Mouse (Mus musculus) neural tube, embryonic 14.5 days (tissue): ENCODE results near the gene Zbtb20. TPM values are rescaled to one million over a fixed set of nuclear protein-coding genes. Genes with fewer than 3 reads are reported as not detected.

Source experiments
- ATAC-seq: fragments of 200-750 bp; cut with Nextera tagmentation; 2 replicates; pipeline ENCODE4 v1.8.0; 2017; ENCODE audit warnings: low read depth, mild to moderate bottlenecking, moderate TSS enrichment, moderate library complexity
- H3K27ac ChIP-seq: fragments of 300-500 bp; sonication (generic); 2 replicates; pipeline ENCODE4 v1.5.1; 2014; ENCODE audit warnings: low read depth, mild to moderate bottlenecking, control low read depth, low read length, moderate library complexity, mixed read lengths
- H3K27me3 ChIP-seq: fragments of 300-500 bp; sonication (generic); 2 replicates; pipeline ENCODE4 v1.6.1; 2014; ENCODE audit warnings: low read length; ENCODE audit not compliant: control insufficient read depth, insufficient read depth
- H3K36me3 ChIP-seq: fragments of 300-500 bp; sonication (generic); 2 replicates; pipeline ENCODE4 v1.6.1; 2014; ENCODE audit warnings: low read length, mixed read lengths; ENCODE audit not compliant: control insufficient read depth, insufficient read depth
- H3K4me1 ChIP-seq: fragments of 300-500 bp; sonication (generic); 2 replicates; pipeline ENCODE4 v1.6.1; 2014; ENCODE audit warnings: low read length; ENCODE audit not compliant: control insufficient read depth, insufficient read depth
- H3K4me2 ChIP-seq: fragments of 300-500 bp; sonication (generic); 2 replicates; pipeline ENCODE4 v1.6.1; 2014; ENCODE audit warnings: mild to moderate bottlenecking, low read depth, low read length, control low read depth
- H3K4me3 ChIP-seq: fragments of 300-500 bp; sonication (generic); 2 replicates; pipeline ENCODE4 v1.5.1; 2014; ENCODE audit warnings: low read depth, low read length, control low read depth, mixed read lengths
- H3K9ac ChIP-seq: fragments of 300-500 bp; sonication (generic); replicated peaks from 2 replicates; pipeline ENCODE4 v1.6.1; 2014; ENCODE audit warnings: low read depth, mild to moderate bottlenecking, control low read depth, low read length, mixed read lengths
- H3K9me3 ChIP-seq: fragments of 300-500 bp; sonication (generic); 2 replicates; pipeline ENCODE4 v1.6.1; 2016; ENCODE audit warnings: low read length; ENCODE audit not compliant: control insufficient read depth
- WGBS: fragments of 180-500 bp; shearing (Covaris S2); extraction: QIAGEN DNeasy Blood & Tissue Kit; methylation state at CpG from one replicate; pipeline ENCODE4 v1.1.7; 2014; 5-methylcytosine and 5-hydroxymethylcytosine counted together
- polyA plus RNA-seq: library from polyadenylated mRNA; unstranded; fragments of >200 nt; fragmentation: Nextera tagmentation; extraction: Ambion mirVana; gene quantifications from 2 replicates; pipeline ENCODE4 v1.2.1, GENCODE M21; 2014

The Zbtb20 gene
- polyA plus RNA-seq, 1 experiment from 2014 or later = 57.2 TPM

- no peak overlapping the region for H3K4me2 ChIP-seq
- H3K9ac ChIP-seq = no peak overlapping the region
- H3K4me3 ChIP-seq = no peak overlapping the region
- no peaks in the 10 kb centered on the region for H3K9me3 ChIP-seq
- H3K36me3 ChIP-seq = no peaks in the 10 kb centered on the region
- no peaks in the 10 kb centered on the region for H3K27me3 ChIP-seq
- H3K4me1 ChIP-seq = no peaks in the 10 kb centered on the region
- ATAC-seq = no peak
- no peak overlapping the region for H3K27ac ChIP-seq
- 91% methylated on average over 2 of the region's 2 CpGs for WGBS
Observed at GRCm38 (mm10) chr16:43428955-43429354, 553.3 kb downstream of the Zbtb20 start.

DNA sequence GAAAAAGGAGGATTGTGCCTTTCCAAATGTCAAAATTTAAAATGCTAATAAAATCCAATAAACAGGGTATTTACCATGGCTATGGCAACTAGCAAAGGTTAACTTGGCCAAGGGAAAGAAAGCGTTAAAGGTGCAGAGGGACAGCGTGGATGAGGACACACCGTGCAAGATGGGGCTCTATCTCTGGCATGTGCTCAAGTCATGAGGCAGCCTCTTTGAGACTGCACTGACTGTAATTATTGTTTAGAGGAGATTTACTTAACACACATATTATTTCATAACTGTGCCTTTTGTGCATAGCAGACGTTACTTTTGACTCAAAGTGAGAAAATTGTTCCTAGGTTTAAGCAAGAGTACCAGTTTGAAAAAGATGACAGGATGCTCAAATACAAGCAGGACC lies 554.3 kb downstream of the Zbtb20 start:
- no peaks in the 10 kb centered on the region for H3K9me3 ChIP-seq
- no peaks in the 10 kb centered on the region for H3K36me3 ChIP-seq
- H3K4me1 ChIP-seq = no peaks in the 10 kb centered on the region
- no peak overlapping the region for H3K4me3 ChIP-seq
- no peak overlapping the region for H3K27ac ChIP-seq
- 74% methylated on average over 4 of the region's 4 CpGs for WGBS
- no peak overlapping the region for H3K9ac ChIP-seq
- no peak for ATAC-seq
- H3K4me2 ChIP-seq = no peak overlapping the region
- no peaks in the 10 kb centered on the region for H3K27me3 ChIP-seq

DNA sequence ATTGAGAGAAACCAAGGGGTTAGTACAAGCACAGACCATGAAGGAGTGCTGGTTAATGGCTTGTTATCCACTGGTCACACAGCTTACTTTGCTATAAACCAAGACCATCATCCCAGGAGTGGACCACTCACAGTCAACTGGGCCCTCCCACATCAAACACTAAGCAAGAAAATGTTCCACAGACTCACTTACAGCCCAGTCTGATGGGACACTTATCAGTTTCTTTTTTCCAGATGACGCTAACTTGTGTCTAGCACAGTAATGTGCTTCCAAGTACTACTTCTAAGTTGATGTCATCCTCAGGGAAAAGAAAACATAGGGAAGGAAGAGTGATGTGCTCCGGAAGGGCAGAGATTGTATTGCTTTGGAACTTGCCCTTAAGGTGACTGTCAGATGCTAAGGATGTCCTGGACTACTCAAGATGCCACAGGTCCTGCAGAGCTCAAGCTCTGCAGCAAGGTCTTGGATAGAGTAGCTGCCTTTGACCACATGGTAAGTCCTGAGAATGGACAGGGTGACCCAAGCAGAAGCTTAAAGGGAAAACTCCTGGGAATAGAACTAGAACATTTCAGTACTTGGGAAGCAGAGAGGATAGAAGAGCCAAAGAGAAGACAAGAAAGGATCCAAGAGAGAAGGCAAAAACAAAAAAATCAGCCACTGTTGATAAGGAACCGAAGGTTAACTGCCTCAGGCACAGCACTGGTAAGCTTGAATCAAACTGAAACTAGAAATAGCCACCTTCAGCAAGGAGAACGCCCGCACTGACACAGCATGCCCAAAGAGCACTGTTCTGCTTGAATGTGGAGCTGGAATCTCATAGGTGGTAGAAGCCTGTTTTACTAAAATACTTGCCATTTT lies 556.1 kb downstream of the Zbtb20 start:
- Histone ChIP-seq H3K4me3 (no peak overlapping the region), H3K27me3 (no peaks in the 10 kb centered on the region), H3K4me2 (no peak overlapping the region), H3K36me3 (no peaks in the 10 kb centered on the region), H3K4me1 (no peaks in the 10 kb centered on the region), H3K9ac (no peak overlapping the region), H3K9me3 (no peaks in the 10 kb centered on the region), H3K27ac (no peak overlapping the region)
- no peak for ATAC-seq
- 88% methylated on average over 5 of the region's 5 CpGs for WGBS

DNA sequence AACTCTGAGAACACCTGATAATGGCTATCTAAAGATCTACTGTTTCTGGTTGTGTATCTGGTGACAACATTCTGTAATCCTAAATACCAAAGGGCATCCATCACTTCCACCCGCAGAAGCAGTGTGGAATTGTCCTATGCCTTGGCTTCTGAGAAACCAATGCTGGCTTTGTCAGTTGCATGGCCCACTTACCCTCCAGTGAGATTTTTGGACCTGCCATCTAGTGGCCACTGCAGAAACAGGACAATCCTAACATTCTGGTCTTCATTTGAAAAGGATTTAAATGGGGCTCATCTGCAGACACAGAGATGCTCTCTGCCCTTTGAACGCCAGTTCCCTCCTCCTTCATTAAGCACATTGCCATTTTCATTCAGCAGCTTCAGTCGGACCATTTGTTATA lies 559.3 kb downstream of the Zbtb20 start:
- H3K4me3 ChIP-seq = no peak overlapping the region
- no peak overlapping the region for H3K27ac ChIP-seq
- H3K4me1 ChIP-seq = no peaks in the 10 kb centered on the region
- H3K9me3 ChIP-seq = no peaks in the 10 kb centered on the region
- no peaks in the 10 kb centered on the region for H3K27me3 ChIP-seq
- 45% methylated on average over 3 of the region's 3 CpGs for WGBS
- H3K9ac ChIP-seq = no peak overlapping the region
- ATAC-seq = no peak; the same call in 1 of the 2 replicates
- H3K36me3 ChIP-seq = no peaks in the 10 kb centered on the region
- H3K4me2 ChIP-seq = no peak overlapping the region

- H3K27me3 ChIP-seq = no peaks in the 10 kb centered on the region
- ATAC-seq = no peak
- no peak overlapping the region for H3K9ac ChIP-seq
- no peaks in the 10 kb centered on the region for H3K4me1 ChIP-seq
- H3K4me3 ChIP-seq = no peak overlapping the region
- 77% methylated on average over 8 of the region's 8 CpGs for WGBS
- no peak overlapping the region for H3K4me2 ChIP-seq
- H3K36me3 ChIP-seq = no peaks in the 10 kb centered on the region
- H3K9me3 ChIP-seq = no peaks in the 10 kb centered on the region
- no peak overlapping the region for H3K27ac ChIP-seq
Observed at GRCm38 (mm10) chr16:43438878-43439371, 563.2 kb downstream of the Zbtb20 start.

GRCm38 (mm10) chr16:43441392-43441791 lies 565.7 kb downstream of the Zbtb20 start:
- no peak for ATAC-seq
- H3K4me3 ChIP-seq = no peak overlapping the region

GRCm38 (mm10) chr16:43443034-43443433 lies 567.4 kb downstream of the Zbtb20 start:
- 77% methylated on average over 2 of the region's 2 CpGs for WGBS
- H3K9ac ChIP-seq = no peak overlapping the region

More at GRCm38 (mm10) chr16:43441392-43441791, 565.7 kb downstream of the Zbtb20 start:
- Histone ChIP-seq H3K4me1 (no peaks in the 10 kb centered on the region), H3K36me3 (no peaks in the 10 kb centered on the region), H3K27me3 (no peaks in the 10 kb centered on the region), H3K27ac (no peak overlapping the region), H3K4me2 (no peak overlapping the region), H3K9ac (no peak overlapping the region), H3K9me3 (no peaks in the 10 kb centered on the region)
- WGBS = 88% methylated on average over 6 of the region's 6 CpGs

DNA sequence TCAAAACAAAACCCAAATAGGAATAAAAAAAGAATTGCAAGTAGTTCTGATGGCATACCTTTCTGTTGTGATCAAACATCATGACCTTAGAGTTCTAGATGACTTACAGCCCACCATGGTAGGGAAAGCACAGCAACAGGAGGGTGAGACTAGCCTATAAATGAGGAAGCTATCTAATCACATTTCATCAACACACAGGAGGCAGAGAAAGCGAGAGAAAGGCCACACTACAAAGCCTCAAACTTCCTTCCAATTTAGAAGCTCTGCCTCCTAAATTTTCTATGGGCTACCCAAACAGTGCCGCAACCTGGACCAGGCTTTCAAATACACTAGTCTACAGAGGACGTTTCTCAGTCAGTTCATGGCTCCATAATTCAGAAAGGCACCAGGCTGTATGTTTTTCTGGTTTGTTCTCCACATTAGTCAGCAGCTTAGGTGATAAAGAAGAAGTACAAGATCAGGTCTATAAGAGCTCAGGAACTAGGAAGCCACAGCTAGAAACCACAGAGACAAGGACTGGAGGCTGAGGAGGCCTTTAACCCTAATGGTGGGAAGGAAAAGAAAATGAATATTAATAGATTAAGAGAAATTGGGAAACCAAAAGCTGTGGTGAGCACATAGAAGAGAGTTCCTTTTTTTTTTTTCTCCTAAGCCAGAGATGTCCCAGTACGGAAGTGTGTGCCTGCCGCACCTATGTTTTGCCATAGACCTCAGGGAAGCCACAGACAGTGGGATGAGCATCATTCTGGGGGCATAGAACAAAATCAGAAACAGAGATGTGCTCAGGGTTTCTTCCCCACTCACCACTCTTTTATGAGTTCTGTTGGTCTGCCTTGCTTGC lies 572.7 kb downstream of the Zbtb20 start:
- Histone ChIP-seq H3K9me3 (no peaks in the 10 kb centered on the region), H3K4me3 (no peak overlapping the region), H3K9ac (no peak overlapping the region), H3K27ac (no peak overlapping the region), H3K27me3 (no peaks in the 10 kb centered on the region), H3K4me1 (no peaks in the 10 kb centered on the region), H3K4me2 (no peak overlapping the region), H3K36me3 (no peaks in the 10 kb centered on the region)
- 91% methylated on average over 5 of the region's 5 CpGs for WGBS
- ATAC-seq = no peak

More at GRCm38 (mm10) chr16:43443034-43443433, 567.4 kb downstream of the Zbtb20 start:
- Histone ChIP-seq H3K4me2 (no peak overlapping the region), H3K9me3 (no peaks in the 10 kb centered on the region), H3K4me3 (no peak overlapping the region), H3K27ac (no peak overlapping the region), H3K27me3 (no peaks in the 10 kb centered on the region), H3K4me1 (no peaks in the 10 kb centered on the region), H3K36me3 (no peaks in the 10 kb centered on the region)
- no peak for ATAC-seq
